Mouse (Mus musculus) adrenal gland, postnatal 25 days (tissue): ENCODE data around the gene Tff2. TPM values are rescaled to one million over a fixed set of nuclear protein-coding genes. Genes with fewer than 3 reads are reported as not detected.

Source experiments
- total RNA-seq: library from RNA; stranded (reverse); gene quantifications from 2 replicates; pipeline ENCODE4 v1.2.3, GENCODE M21; 2021

Gene Tff2
- total RNA-seq, 1 experiment from 2014 or later = not detected

Other genes starting within 250 kb of the Tff2 start
- 0.06 TPM in 1 of 2 replicates, not detected in the other for gene Glp1r, start 242.5 kb downstream of the Tff2 start, total RNA-seq
- 1.1 and 1.2 TPM in 2 replicates for gene Umodl1, start 189.6 kb downstream of the Tff2 start, total RNA-seq
- 5.6 and 15.8 TPM in 2 replicates for gene Abcg1, start 86.6 kb downstream of the Tff2 start, total RNA-seq
- not detected in 2 replicates for gene Tff3, start 14.6 kb downstream of the Tff2 start, total RNA-seq
- not detected in 2 replicates for gene Tff1, start 21.0 kb upstream of the Tff2 start, total RNA-seq
- gene Tmprss3, start 54.7 kb upstream of the Tff2 start, total RNA-seq = not detected in 2 replicates
- gene Ubash3a, start 63.6 kb upstream of the Tff2 start, total RNA-seq = not detected in 2 replicates
- 4.3 and 6.4 TPM in 2 replicates for gene Rsph1, start 133.1 kb upstream of the Tff2 start, total RNA-seq
- gene Slc37a1, start 142.5 kb upstream of the Tff2 start, total RNA-seq = 15.5 and 16.3 TPM in 2 replicates
- 1.4 and 2.5 TPM in 2 replicates for gene Pde9a, start 241.9 kb upstream of the Tff2 start, total RNA-seq